Mouse (Mus musculus): ENCODE measurements at regions not wholly inside any gene's neighbourhood (a gene's known extent, or its start where the extent isn't known, plus 50 kb on each side); places are given as distances from the start of the nearest gene placed in this dataset.
A peak's percentile ranks its signal among the peaks of the same experiment; 100 is the strongest.

- H3K27ac ChIP-seq: no peak overlapping the region
- no peak for DNase-seq (ENCODE audit: low spot score in 2 of 2)
- TF ChIP-seq CTCF (conservative IDR thresholded peaks at IDR 0.05): no peak
- H3K4me3 ChIP-seq: no peak overlapping the region
Observed at GRCm38 (mm10) chr4:142353526-142353925, 114.3 kb upstream of the Kazn start.

DNA sequence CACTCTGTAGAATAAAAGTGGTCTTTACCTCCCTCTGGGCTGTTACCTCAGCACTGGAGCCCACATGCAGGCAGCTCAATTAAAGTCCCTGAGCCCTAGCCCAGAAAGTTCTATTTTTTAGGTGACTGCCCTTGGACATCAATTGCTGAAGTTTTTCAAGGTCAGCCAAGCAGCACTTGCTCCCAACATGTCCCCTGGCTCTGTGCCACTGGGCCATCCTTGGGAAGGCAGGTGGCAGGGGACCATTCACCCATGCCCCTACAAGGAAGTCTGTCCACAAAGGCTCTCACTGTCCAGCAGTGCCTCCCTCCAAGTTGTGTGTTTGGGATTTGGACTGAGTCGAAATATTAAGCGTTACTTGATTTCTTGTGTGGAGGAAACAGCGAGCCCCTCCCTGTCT, 112.6 kb upstream of the Kazn start:
- no peak overlapping the region for H3K4me3 ChIP-seq
- no peak overlapping the region for H3K27ac ChIP-seq
- no peak for TF ChIP-seq CTCF (conservative IDR thresholded peaks at IDR 0.05)
- no peak for DNase-seq (ENCODE audit: low spot score in 2 of 2)

DNA sequence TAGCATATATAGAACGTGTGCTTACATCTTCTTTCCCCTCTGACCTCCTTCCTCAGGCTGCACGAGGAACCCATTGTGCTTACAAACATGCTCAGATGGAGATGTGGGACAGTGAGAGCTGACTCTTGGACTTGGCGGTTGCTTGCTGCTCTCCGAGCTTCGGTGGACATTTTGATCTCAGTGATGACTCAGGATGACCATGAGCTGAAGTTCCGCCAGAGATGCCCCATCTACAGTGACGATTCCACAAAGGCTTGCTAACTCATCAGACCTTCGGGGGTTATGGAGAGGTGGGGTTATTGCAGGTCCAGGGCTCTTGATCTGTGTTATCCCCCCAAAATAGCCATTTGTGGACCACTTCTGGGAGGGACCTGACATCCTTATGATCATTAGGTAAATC, 111.8 kb upstream of the Kazn start:
- Histone ChIP-seq H3K27ac (no peak overlapping the region), H3K4me3 (no peak overlapping the region)
- TF ChIP-seq CTCF (conservative IDR thresholded peaks at IDR 0.05): no peak
- no peak for DNase-seq (ENCODE audit: low spot score in 2 of 2)

DNA sequence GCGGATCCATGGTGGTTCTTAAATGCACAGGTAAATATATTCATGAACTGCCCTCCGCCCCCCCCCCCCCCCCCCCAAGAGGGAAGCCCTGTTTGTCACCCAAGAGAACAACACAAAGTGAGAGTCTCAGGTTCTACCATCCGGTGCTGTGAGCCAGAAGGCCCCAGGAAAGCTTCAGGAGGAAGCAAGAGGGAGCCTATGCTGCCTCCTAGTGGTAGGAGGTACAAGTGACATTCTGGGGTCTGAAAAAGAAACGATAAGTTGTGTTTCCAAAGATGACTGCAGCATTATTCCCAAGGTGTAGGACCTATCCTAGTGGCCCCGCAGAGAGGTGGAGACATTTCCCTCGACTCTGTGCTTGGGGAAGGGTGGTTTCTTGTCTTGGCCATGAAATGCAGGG, 109.7 kb upstream of the Kazn start:
- TF ChIP-seq CTCF (conservative IDR thresholded peaks at IDR 0.05): peak; percentile 81
- Histone ChIP-seq H3K4me3 (no peak overlapping the region), H3K27ac (no peak overlapping the region)
- peak in 1 of 2 experiments; percentile 30 for DNase-seq (ENCODE audit: low spot score in 2 of 2)

DNA sequence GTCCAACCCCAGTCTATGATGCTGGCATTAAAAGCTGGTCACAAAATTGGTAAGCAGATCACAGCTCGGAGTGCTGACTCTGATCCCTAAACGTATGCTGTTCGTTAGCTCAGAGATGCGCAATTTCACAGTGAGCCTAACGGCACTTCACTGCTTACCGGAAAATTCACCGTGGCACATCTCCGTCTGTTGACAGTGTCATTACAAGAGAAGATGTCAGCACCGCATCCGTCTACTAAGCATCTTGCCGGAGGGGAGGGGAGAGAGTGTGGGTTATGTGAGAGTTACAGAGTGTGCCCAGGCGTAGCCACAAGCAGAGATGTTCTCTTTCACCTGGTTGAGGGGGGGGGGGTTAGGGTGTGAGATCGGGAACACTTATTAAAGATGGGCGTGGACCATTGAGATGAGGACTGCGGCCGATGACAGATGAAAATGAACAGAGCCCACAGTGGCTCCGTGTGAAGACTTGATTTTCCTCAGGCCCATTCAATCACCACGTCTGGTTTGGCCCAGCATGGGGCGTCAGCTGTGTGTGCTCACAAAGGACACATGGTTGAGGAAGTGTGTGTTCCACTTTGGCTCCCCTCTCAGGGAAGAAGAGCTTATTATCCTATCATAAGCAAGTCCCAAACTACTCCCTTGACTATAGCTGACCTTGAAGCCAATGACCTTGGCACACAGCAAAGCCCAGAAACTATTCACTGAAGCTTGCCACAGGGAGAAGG, 103.4 kb upstream of the Kazn start:
- TF ChIP-seq CTCF (conservative IDR thresholded peaks at IDR 0.05): no peak
- no peak overlapping the region for H3K27ac ChIP-seq
- no peak overlapping the region for H3K4me3 ChIP-seq
- no peak for DNase-seq (ENCODE audit: low spot score in 2 of 2)

- H3K27ac ChIP-seq: peak overlapping the region; percentile 1; the same call in 1 of the 2 replicates
- no peak for DNase-seq (ENCODE audit: low spot score in 2 of 2)
- no peak for TF ChIP-seq CTCF (conservative IDR thresholded peaks at IDR 0.05)
- no peak overlapping the region for H3K4me3 ChIP-seq
Observed at GRCm38 (mm10) chr4:142341305-142341704, 102.1 kb upstream of the Kazn start.

GRCm38 (mm10) chr4:142340057-142340456, 100.9 kb upstream of the Kazn start:
- no peak overlapping the region for H3K4me3 ChIP-seq
- DNase-seq (ENCODE audit: low spot score in 2 of 2): peak in 1 of 2 experiments; percentile 12
- H3K27ac ChIP-seq: no peak overlapping the region
- peak; percentile 33; the same call in 1 of the 2 replicates for TF ChIP-seq CTCF (conservative IDR thresholded peaks at IDR 0.05)

GRCm38 (mm10) chr4:142337701-142338100, 98.5 kb upstream of the Kazn start:
- no peak overlapping the region for H3K4me3 ChIP-seq
- H3K27ac ChIP-seq: no peak overlapping the region
- no peak for TF ChIP-seq CTCF (conservative IDR thresholded peaks at IDR 0.05)
- DNase-seq (ENCODE audit: low spot score in 2 of 2): peak in 1 of 2 experiments; percentile 14

- TF ChIP-seq CTCF (conservative IDR thresholded peaks at IDR 0.05): no peak
- Histone ChIP-seq H3K27ac (no peak overlapping the region; the same call in 1 of the 2 replicates), H3K4me3 (no peak overlapping the region)
- no peak for DNase-seq (ENCODE audit: low spot score in 2 of 2)
Observed at GRCm38 (mm10) chr4:142336943-142337342, 97.7 kb upstream of the Kazn start.

DNA sequence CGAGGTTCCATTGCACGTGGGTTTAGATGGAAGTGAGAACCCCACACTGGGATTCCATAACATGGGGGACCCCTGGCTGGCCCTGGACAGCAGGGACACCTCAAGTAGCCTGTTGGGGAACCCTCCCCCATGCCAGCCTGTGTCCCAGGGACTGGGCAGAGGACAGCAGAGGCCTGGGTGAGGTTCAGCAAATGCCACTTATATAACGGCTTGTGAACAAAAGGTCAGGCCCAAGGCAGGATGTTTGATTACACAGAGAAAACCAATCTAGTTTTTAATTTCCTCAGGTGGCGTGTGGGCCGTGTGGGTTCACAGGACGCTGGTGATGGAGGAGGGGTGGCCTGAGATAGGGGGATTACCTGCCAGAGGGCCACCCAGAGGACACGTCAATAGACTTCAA, 94.9 kb upstream of the Kazn start:
- Histone ChIP-seq H3K4me3 (no peak overlapping the region), H3K27ac (no peak overlapping the region)
- no peak for TF ChIP-seq CTCF (conservative IDR thresholded peaks at IDR 0.05)
- DNase-seq (ENCODE audit: low spot score in 2 of 2): no peak

DNA sequence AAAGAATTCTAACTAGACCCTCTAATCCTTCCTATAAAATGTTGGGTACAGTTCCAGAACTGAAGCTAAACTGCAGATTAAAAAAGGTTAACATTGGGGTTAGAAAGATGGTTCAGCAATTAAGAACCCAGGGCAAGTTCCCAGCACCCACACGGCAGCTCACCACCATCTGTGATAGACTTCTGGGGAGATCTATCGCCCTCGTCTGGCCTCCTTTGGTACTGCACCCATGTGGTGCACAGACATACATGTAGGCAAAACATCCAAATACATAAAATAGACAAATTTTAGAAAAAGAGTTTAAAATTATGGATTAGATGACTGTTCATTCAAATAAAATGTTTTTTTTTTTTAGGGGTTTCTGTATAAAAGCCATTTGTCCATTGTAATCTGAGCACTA, 91.4 kb upstream of the Kazn start:
- TF ChIP-seq CTCF (conservative IDR thresholded peaks at IDR 0.05): peak; percentile 60
- DNase-seq (ENCODE audit: low spot score in 2 of 2): no peak

GRCm38 (mm10) chr4:142329600-142329999, 90.4 kb upstream of the Kazn start:
- H3K27ac ChIP-seq: no peak overlapping the region
- no peak overlapping the region for H3K4me3 ChIP-seq
- peak; percentile 41 for TF ChIP-seq CTCF (conservative IDR thresholded peaks at IDR 0.05)
- no peak for DNase-seq (ENCODE audit: low spot score in 2 of 2)

More for the DNA sequence above, 91.4 kb upstream of the Kazn start:
- Histone ChIP-seq H3K27ac (no peak overlapping the region), H3K4me3 (no peak overlapping the region)

GRCm38 (mm10) chr4:142326511-142326910, 87.3 kb upstream of the Kazn start:
- no peak for TF ChIP-seq CTCF (conservative IDR thresholded peaks at IDR 0.05)
- Histone ChIP-seq H3K27ac (no peak overlapping the region), H3K4me3 (no peak overlapping the region)
- DNase-seq (ENCODE audit: low spot score in 2 of 2): no peak

DNA sequence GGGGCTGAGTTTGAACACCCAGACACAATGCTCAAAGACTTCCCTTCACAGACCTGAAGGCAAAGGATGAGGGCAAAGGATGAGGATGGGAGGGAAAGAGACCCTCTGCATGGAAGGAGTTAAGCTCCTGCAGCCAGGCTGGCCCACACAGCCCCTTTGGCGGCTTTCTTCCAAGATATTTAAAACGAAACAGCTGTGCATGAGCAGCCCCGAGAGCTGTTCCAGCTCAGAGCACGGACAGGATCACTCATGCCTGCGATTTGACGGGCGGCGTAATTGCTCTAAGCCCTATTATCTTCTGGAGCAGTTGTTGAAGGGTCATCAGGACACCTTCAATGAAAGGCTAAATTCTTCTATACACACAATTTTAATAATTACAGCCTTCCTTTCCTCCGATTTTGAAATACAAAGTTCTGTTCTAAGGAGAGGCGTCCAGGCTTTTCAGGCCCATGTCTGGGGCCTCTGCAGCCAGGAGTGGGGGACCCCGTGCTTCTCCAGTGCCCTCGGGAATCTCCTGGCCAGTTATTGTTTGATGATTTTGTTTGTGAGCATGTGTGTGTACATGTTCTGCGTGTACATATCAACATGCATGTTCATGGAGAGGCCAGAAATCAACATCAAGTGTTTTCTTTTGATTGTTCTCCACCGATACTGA, 82.1 kb upstream of the Kazn start:
- DNase-seq (ENCODE audit: low spot score in 2 of 2): no peak
- no peak overlapping the region for H3K27ac ChIP-seq
- no peak overlapping the region for H3K4me3 ChIP-seq
- no peak for TF ChIP-seq CTCF (conservative IDR thresholded peaks at IDR 0.05)
